8 mouse cellular contexts compared by ENCODE assay signal in the genomic region with DNA sequence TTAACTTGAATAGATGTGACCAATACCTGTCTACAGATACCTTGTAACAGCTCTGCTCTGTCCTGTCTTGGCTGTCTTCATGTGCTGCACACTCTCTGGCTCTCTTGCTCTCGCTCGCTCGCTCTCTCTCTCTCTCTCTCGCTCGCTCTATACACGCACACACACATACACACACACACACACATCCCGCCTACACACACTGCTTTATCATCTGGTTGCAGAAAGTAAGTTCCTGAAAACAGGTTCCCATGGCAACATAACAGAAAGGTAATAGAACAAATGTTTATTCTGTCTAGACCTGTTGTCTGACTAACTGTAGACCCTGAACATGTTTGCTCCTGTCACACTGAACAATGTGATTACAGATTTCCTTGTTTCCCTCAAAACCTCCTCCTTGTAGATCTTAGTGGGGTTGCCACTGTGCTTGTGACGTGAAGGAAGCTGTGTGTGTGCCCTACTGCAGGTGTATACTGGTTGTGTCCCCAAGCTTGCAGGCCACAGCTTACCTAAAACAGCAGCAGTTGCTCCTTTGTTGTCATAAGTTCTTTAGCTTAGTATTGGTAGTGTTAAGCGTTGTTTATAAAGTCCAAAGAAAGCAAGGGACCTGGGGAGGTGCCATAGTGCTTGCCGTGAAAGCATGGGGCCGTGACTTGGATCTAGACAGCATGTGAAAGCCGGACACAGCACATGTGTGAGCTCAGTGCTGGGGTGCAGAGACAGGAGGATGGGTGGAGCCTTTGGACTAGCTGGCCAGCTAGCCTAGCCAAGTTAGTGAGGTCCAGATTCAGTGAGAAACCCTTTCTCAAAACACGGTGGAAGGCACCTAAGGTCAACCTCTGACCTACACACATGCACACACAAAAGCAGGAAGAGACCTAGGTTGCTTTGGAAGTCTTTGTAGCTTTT. TPM values are rescaled to one million over a fixed set of nuclear protein-coding genes. Genes with fewer than 3 reads are reported as not detected.
DNase-seq lines count a peak whose midpoint lies in the region; ATAC-seq and TF ChIP-seq lines count a peak whose summit lies in the region.

No protein-coding gene starts in this region.

- peak; percentile 50 to 59 for DNase-seq in heart, adult 2 months
- DNase-seq in heart, postnatal 4 days: no peak
- peak; percentile 58 to 66 for DNase-seq in right cerebral cortex, adult 2 months (ENCODE audit: low spot score in 2 of 2)
- no peak for DNase-seq in right cerebral cortex, postnatal 4 days
- peak; percentile 35 to 43 for DNase-seq in cerebellum, postnatal 10 days
- DNase-seq in thymus, postnatal 4 days: no peak

- peak overlapping the region; percentile 62 for H3K27ac ChIP-seq in heart, adult 2 months
- H3K27ac ChIP-seq in limb, embryonic 15.5 days: 0 out of 2 replicates have a peak overlapping the region, but pooled peaks have one; percentile 5
- H3K27ac ChIP-seq in small intestine, adult 2 months (ENCODE audit: insufficient read depth, low read depth, low read length): peak overlapping the region; percentile 44

- 22% methylated on average over 13 of the region's 13 CpGs for WGBS in heart, adult 2 months
- 64% methylated on average over 13 of the region's 13 CpGs for WGBS in limb, embryonic 15.5 days
- 32% methylated on average over 13 of the region's 13 CpGs for WGBS in small intestine, adult 2 months

- peaks cover 53% of the 10 kb centered on the region for H3K36me3 ChIP-seq in heart, adult 2 months (ENCODE audit: control insufficient read depth, insufficient read depth, low read length)
- no peaks in the 10 kb centered on the region for H3K36me3 ChIP-seq in limb, embryonic 15.5 days
- peaks cover 1% of the 10 kb centered on the region; the same call in 1 of the 2 replicates for H3K36me3 ChIP-seq in small intestine, adult 2 months (ENCODE audit: control insufficient read depth, insufficient read depth, low read length)

- no peak for ATAC-seq in limb, embryonic 15.5 days (ENCODE audit: insufficient number of reproducible peaks, low FRiP score, low TSS enrichment, low read depth)

- peaks cover 8% of the 10 kb centered on the region for H3K79me2 ChIP-seq in heart, adult 2 months (replicated peaks; ENCODE audit: control insufficient read depth, insufficient read depth, low read length)

- peaks cover 35% of the 10 kb centered on the region for H3K4me1 ChIP-seq in heart, adult 2 months (ENCODE audit: control insufficient read depth, insufficient read depth, low read length)
- peaks cover 40% of the 10 kb centered on the region for H3K4me1 ChIP-seq in limb, embryonic 15.5 days
- H3K4me1 ChIP-seq in small intestine, adult 2 months (ENCODE audit: control insufficient read depth, insufficient read depth, insufficient read length, low read length): peaks cover 30% of the 10 kb centered on the region

- TF ChIP-seq EP300 in heart, adult 2 months (IDR thresholded peaks at IDR 0.05; ENCODE audit: insufficient read depth, low read depth, low read length): no peak

- peak overlapping the region; percentile 14 for H3K9ac ChIP-seq in heart, adult 2 months (ENCODE audit: low read depth, low read length)
- H3K9ac ChIP-seq in limb, embryonic 15.5 days: no peak overlapping the region

- no peaks in the 10 kb centered on the region for H3K9me3 ChIP-seq in limb, embryonic 15.5 days

- H3K4me3 ChIP-seq in heart, adult 2 months: no peak overlapping the region
- H3K4me3 ChIP-seq in limb, embryonic 15.5 days: no peak overlapping the region
- no peak overlapping the region for H3K4me3 ChIP-seq in small intestine, adult 2 months (ENCODE audit: low read depth, low read length)

- TF ChIP-seq CTCF in heart, adult 2 months (IDR thresholded peaks at IDR 0.05): no peak
- TF ChIP-seq CTCF in small intestine, adult 2 months (IDR thresholded peaks at IDR 0.05; ENCODE audit: extremely low read depth, insufficient read length, insufficient replicate concordance, low read depth, low read length): no peak

- H3K4me2 ChIP-seq in limb, embryonic 15.5 days: no peak overlapping the region

- no peak for TF ChIP-seq POLR2A in heart, adult 2 months (IDR thresholded peaks at IDR 0.05; ENCODE audit: insufficient read depth, low read depth, low read length)
- TF ChIP-seq POLR2A in small intestine, adult 2 months (IDR thresholded peaks at IDR 0.05; ENCODE audit: low read depth, low read length): no peak

- no peaks in the 10 kb centered on the region for H3K27me3 ChIP-seq in heart, adult 2 months (ENCODE audit: control insufficient read depth, insufficient read depth, low read length)
- no peaks in the 10 kb centered on the region for H3K27me3 ChIP-seq in limb, embryonic 15.5 days
- no peaks in the 10 kb centered on the region for H3K27me3 ChIP-seq in small intestine, adult 2 months (ENCODE audit: control insufficient read depth, insufficient read depth, low read length)

- intact Hi-C loops in heart, adult 2 months (cut with DNase I): no loop called here

RNA-seq across cellular contexts. Expression of a gene that starts 6.4 kb away (rescaled TPM):
- total RNA-seq in heart, adult 2 months (2021): 10 to 100 TPM; 50.1 to 52.8 TPM
- polyA plus RNA-seq in heart, adult 2 months (2012; rRNA removed): 51.3 and 95.3 TPM in 2 replicates
- 10 to 100 TPM; 45.1 to 49.6 TPM for total RNA-seq in heart, postnatal 4 days (2021)
- polyA plus RNA-seq in limb, embryonic 15.5 days (2015; fragmentation: Nextera tagmentation; extraction: Ambion mirVana): 37.9 and 45.2 TPM in 2 replicates
- 30.8 and 47.8 TPM in 2 replicates for polyA plus RNA-seq in small intestine, adult 2 months (2012; rRNA removed)

RNA-seq across cellular contexts. Expression of a gene that starts 7.5 kb away (rescaled TPM):
- under 1 TPM; 0.26 to 0.70 TPM for total RNA-seq in heart, adult 2 months (2021)
- polyA plus RNA-seq in heart, adult 2 months (2012; rRNA removed): 0.73 and 1.3 TPM in 2 replicates
- total RNA-seq in heart, postnatal 4 days (2021): 1 to 10 TPM in 1 of 2 experiments, under 1 TPM in 1; 0.68 to 1.5 TPM
- polyA plus RNA-seq in limb, embryonic 15.5 days (2015; fragmentation: Nextera tagmentation; extraction: Ambion mirVana): 0.60 and 0.72 TPM in 2 replicates
- polyA plus RNA-seq in small intestine, adult 2 months (2012; rRNA removed): 0.08 and 0.14 TPM in 2 replicates

RNA-seq across cellular contexts. Expression of a gene that starts 28.3 kb away (rescaled TPM):
- under 1 TPM in 1 of 2 experiments, not detected in 1; 0.52 TPM for total RNA-seq in heart, adult 2 months (2021)
- polyA plus RNA-seq in heart, adult 2 months (2012; rRNA removed): 0.27 TPM in 1 of 2 replicates, not detected in the other
- total RNA-seq in heart, postnatal 4 days (2021): 1 to 10 TPM; 1.1 to 1.8 TPM
- 1.9 and 2.4 TPM in 2 replicates for polyA plus RNA-seq in limb, embryonic 15.5 days (2015; fragmentation: Nextera tagmentation; extraction: Ambion mirVana)
- 0.19 and 0.55 TPM in 2 replicates for polyA plus RNA-seq in small intestine, adult 2 months (2012; rRNA removed)

Comparison
In these comparisons a context has a peak if more than half of its experiments do, and no peak if none do; other contexts are left out.
1. DNase-seq: peak in heart, adult 2 months (2 of 2), right cerebral cortex, adult 2 months (2 of 2) and cerebellum, postnatal 10 days (2 of 2); none in heart, postnatal 4 days (single experiment), right cerebral cortex, postnatal 4 days (single experiment) and thymus, postnatal 4 days (single experiment).
2. H3K27ac ChIP-seq: peak in every context shown above with its lines; median percentile 62 in heart, adult 2 months; 44 in small intestine, adult 2 months; 5 in limb, embryonic 15.5 days.